Mouse (Mus musculus) cerebellum, adult 9-11 months (tissue): ENCODE results near the gene Cpeb1.

Source experiments
- DNase-seq: peaks from one replicate; pipeline ENCODE4 v3.0.0; 2022

Gene Cpeb1

DNA sequence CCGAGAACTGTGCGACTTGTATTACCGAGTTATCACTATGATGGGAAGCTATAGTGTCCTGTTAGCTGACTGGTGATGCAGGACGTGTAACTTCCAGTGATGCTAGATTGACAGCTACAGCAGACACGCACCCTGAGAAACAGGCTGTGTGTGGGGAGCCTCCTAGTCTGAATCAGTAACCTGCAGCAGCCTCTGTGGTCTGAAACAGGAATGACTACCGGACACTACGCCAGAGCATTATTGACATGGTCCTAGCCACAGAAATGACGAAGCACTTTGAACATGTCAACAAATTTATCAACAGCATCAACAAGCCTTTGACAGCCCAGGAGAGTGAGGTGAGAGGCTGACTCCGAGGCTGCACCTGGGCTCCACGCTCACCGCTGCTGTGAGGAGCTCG lies 129.2 kb downstream of the Cpeb1 start:
- DNase-seq: no peak

DNA sequence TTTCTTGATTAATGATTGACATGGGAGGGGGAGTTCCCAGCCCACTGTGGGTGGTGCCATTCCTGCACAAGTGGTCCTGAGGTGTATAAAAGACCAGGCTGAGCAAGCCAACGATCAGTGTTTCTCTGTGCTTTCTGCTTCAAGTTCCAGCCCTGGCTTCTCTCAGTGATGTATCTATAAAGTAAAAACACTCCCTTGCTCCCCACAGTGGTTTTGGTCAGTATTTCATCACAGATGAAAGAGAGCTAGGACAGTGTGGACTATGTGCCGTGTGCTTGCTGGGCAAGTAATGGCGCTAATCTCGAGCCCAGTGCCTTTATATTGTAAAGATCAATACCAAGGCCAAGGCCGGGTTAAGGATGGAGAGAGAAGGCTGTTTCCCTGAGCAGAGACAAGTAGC lies 133.5 kb downstream of the Cpeb1 start:
- no peak for DNase-seq

DNA sequence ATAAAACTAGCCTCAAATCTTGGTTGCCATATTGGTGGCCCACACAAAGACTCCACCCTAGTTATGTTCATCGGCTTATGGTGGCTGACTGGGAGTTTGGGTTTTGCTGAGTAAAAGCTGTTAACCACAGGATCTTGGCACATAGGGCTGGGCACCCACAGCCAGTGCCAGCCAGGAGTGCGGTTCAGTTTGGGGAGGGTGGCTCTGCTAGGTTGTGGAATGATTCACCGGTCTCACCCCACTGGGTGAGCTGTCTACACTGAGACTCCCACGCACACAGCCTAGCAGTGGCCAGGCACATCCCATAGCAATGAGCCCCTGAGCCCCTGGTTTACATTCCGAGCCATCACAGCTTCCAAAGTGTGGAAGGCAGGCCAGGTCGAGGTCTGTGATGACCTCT lies 135.5 kb downstream of the Cpeb1 start:
- DNase-seq: no peak

DNA sequence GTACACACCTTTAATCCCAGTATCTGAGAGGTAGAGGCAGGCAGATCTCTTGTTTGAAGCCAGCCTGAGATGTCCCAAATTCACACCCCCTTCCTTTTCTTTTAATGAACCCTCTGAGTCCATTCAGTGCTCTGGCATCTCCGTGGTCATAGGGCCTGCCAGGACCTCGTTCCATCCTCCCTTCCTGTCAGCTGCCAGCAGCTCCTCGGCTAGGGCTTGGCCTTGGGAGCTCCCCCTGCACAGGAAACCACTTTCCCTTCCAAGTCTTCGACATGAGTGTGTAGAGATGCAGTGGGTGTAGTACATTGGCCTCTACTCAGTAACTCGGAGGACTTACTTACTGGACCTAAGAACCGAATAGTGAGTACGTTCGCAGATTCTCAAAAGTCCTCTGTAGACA lies 139.7 kb downstream of the Cpeb1 start:
- DNase-seq: no peak

DNA sequence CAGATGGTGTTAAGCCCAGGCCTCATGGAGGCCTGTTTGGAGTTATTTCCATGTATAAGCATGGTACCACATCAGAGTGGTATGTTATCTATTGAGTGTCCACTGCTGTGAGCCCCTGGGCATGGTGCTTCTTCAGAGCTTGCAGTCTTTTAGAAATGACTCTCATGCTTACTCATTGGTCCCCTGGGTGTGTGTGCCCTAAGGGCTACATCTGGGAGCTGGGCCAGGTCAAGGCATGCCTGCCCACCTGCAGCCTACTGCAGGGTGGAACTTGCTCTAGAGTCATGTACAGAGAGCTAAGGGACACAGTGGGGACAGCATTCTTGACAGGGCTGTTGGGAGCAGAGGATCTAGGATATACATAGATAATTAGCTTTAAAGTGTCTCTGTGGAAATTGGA lies 143.7 kb downstream of the Cpeb1 start:
- DNase-seq: no peak

DNA sequence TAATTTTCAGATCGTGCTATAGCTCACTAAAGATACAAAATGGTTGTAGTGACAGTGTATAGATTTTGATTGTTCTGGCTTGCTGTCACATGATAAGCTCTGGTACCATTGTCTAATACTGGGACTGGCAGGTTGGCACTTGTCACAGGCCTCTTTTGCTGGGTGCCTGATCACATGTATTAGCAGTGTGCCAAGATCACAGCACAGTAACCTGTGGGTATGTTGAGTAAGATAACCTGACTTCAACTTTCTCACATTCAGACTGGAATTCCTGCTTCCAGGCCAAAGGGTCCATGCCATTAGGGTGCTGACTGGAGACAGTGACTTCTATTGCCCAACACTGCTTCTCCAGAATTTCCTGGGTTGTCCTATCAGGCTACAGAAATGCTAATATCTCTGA lies 144.1 kb downstream of the Cpeb1 start:
- DNase-seq: no peak

DNA sequence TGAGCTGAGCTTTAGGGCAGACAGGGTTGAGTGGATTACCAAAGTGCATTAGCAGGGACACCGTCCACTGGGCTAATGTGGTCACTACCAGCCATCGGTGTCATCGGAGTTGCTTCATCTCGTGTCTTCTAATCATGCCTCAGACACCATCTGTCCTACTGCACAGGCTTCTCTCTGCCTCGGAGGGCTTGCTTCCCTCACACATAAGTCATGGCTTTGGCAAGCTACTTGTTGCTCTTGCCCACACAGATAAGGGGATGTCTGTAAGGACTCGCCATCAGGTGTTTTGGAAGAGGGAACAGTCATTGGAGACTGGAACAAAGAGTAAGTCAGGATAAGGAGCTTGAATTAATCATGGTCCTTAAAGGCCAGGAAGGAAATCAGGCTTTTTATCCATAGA lies 146.0 kb downstream of the Cpeb1 start:
- DNase-seq: no peak

DNA sequence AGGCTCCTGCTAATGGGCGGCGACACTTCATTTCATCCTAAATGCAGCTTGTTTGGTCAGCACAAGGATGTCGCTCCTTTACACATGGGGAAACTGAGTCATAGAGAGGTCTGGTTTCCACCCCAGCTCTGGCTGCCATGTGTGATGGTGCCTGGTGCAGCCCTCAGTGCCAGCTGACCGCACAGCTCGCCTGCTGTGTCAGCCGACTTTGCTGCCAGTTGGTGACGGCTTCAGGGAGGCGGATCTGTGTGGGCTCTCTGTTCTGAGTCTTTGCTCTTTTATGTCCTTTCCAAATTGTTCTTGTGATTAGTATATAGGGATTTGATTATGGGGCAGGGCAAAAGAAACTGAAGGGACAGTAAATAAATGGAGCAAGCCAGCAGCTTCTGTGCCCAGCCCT lies 147.5 kb downstream of the Cpeb1 start:
- peak; percentile 11 for DNase-seq

DNA sequence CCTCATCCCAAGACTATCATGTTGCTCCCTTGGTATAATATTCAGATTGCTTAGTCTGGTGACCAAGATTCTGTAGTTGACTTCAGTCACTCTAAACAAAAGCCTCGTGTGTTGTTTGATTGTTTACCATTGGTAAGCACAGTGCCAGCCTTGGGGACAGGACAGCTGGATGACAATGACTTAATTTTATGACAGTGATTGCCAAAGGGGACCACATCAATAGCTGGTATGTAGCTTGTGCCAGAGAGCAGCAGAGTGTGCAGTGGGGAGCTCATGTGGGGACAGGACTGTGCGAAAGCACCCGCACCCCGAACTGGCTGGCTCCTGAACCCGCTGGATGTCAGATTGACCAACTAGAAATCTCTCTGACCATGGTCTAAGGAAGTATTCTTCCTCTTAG lies 150.6 kb downstream of the Cpeb1 start:
- peak; percentile 22 for DNase-seq

DNA sequence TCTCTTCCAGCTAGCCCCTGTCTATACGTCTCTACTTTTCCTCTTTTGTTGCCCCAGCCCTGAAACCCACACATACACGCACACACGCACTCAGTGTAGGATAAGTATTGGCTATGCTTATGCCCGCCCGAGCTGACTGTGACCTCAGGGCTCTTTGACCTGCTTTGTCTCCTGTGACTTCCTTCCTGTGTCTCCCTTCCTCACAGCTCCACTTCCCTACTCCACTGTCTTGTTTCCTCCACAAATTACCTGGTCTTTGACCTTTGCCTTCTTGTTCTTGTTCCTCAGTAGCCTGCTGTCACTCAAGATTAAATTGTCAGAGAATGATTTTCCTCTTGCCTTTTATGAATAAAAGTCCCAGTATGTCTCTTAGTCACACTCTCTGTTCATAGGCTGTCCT lies 151.2 kb downstream of the Cpeb1 start:
- DNase-seq: no peak

DNA sequence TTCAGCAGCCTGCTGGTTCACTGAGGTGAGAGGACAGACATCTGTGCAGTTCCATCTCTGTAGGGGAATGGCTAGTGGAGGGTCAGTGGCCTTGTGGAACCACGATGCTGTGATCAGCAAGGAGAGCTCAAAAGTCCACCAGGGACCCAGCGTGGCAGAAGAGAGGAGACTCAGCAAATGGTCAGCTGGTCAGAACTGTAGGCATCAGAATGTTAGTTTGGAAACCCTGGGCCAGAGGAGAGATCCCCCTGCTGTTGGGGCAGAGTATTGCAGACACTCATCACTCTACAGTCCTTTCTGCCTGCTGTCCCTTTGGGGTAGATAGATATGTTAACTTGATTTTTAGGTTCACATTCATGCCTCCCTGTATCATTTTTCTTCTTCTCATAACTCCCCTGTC lies 151.6 kb downstream of the Cpeb1 start:
- no peak for DNase-seq

DNA sequence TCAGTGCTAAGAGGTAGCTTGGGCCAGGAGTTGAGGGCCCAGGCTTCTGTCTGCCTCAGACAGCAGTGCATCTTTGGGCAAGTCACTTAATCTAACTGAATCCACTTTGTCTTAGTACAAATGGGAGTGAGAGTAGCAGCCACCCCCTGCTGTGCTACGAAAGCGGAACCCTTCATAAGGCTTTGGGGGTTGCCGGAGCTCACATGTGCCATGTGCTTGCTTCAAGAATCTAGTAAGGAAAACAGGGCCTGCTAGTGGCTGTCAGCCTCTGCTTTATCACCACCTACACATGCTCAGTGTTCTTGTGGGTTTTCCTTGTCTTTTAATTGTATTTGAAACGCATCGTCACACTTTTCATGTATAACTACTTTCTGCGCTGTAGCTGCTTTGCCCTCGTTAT lies 153.9 kb downstream of the Cpeb1 start:
- no peak for DNase-seq

DNA sequence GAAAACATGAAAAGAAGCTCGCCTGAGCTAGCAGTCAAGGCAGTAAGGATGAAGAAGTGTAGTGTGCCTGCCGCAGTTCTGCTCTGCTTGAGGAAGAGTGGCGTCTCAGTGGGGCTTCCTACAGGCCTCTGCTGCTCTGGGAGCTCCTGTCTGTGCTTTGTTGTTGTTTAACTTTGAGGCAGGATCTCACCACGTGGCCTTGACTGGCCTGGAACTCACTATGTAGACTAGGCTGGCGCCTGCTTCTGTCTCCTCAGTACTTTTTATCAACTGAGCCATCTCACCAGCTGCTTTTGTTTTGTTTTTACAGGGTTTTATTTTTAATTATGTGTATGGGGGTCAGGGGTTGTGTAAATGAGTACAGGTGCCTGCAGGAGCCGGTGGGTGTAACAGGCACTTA lies 157.1 kb downstream of the Cpeb1 start:
- no peak for DNase-seq
